Mouse (Mus musculus): Measurements from ENCODE around the gene Lclat1. TPM values are rescaled to one million over a fixed set of nuclear protein-coding genes. Genes with fewer than 3 reads are reported as not detected.
"Not testable (repeated sequence)": the region's sequence is repeated elsewhere in the genome, so short reads cannot be mapped to it uniquely, and the experiment has no call there.

Lclat1 gene
- polyA plus RNA-seq, 1 experiment, result 22.8 TPM

DNA sequence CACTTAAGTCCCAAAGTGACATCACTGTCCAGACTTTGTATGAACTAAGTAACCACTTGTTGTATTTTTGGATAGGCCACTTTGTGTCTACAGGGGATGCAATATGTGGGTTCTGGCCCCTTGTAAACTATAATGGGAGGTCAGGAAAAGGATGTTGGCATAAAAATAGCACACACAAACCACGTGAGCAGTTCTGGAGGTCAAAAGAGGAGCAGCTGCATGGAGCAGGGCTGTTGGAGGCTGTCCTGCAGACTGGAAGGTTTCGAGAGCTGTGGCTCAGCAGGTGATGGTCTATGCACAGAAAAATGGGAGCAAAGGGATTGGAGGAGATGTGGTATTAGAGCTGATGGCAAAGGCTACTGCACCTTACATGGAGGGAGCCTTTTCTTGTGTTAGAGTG lies 18.6 kb downstream of the Lclat1 start:
- DNase-seq, result no peak
- WGBS, result 25% methylated on average over 2 of the region's 2 CpGs
- TF ChIP-seq POLR2A (IDR thresholded peaks at IDR 0.05; ENCODE audit: borderline replicate concordance, extremely low read depth, low read depth, low read length) (no peak), CTCF (IDR thresholded peaks at IDR 0.05; ENCODE audit: insufficient read depth, low read length) (no peak)
- Histone ChIP-seq H3K4me3 (replicated peaks; ENCODE audit: extremely low read depth, low read depth, low read length) (no peak overlapping the region), H3K4me1 (ENCODE audit: control insufficient read depth, insufficient read depth, low read length) (peaks cover 4% of the 10 kb centered on the region; the same call in 1 of the 2 replicates)

DNA sequence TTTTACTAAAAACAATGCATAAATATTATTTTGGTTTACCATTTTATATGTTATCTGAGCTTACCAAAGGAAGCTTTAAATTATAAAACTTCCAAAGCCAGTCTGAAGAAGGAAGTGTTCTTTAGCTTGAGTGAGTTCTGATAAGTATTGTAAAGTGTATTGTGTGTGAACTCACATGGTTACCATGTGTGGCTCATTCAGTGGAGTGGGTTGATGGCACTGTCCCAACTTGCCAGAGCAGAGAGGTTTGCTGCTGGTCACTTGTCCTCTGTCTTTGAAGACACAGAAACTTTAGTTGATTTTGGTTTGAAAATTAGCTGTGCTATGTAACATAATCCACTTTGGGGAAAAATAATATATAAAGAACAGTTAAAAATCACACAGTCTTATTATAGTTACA lies 19.1 kb downstream of the Lclat1 start:
- peaks cover 4% of the 10 kb centered on the region; the same call in 1 of the 2 replicates for H3K4me1 ChIP-seq (ENCODE audit: control insufficient read depth, insufficient read depth, low read length)
- TF ChIP-seq CTCF (IDR thresholded peaks at IDR 0.05; ENCODE audit: insufficient read depth, low read length), result no peak
- TF ChIP-seq POLR2A (IDR thresholded peaks at IDR 0.05; ENCODE audit: borderline replicate concordance, extremely low read depth, low read depth, low read length), result no peak
- no peak overlapping the region for H3K4me3 ChIP-seq (replicated peaks; ENCODE audit: extremely low read depth, low read depth, low read length)
- no peak for DNase-seq

DNA sequence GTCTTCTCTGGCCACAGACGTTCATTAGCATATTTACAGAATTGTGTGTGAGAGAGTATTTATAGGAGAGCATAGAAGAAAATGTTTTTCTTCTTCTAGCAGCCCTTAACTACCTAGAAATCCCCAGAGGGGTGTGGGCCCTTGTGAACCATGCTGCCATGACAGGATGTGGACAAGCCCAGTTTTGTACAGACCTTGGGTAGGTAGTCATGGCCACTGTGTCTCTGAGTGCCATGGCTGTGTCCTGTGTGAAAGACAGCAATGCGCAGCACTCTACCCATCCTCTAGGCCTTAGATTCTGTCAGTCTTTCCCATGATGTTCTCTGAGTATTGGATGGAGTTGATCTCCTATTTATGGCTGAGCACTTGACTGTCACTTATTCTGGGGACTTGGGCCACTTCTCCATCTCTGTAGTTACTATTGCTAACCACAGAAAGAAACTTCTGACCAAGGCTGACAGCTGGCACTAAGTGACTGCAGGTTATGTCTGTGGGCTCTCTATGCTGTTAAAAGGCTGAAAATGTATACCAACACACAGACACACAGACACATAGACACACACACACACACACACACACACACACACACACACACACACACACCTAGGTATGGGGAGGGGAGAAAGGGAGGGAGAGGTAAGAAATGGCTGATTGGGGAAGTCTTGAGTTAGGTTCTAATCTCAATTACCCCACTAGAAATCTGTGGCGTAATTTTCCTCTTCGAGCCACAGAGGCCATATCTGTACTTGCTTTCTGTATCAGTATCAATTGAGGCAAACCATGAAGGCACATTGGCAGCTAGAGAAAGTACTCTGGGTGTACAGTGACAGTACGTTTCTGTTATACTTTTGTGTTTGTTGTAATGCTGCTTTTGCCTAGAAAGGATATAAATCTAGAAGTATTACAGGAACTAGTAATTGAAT lies 29.0 kb downstream of the Lclat1 start:
- no peak for DNase-seq
- H3K4me1 ChIP-seq (ENCODE audit: control insufficient read depth, insufficient read depth, low read length), result no peaks in the 10 kb centered on the region
- WGBS, result 86% methylated on average over 5 of the region's 5 CpGs
- no peak overlapping the region for H3K4me3 ChIP-seq (replicated peaks; ENCODE audit: extremely low read depth, low read depth, low read length)
- no peak for TF ChIP-seq CTCF (IDR thresholded peaks at IDR 0.05; ENCODE audit: insufficient read depth, low read length)
- no peak for TF ChIP-seq POLR2A (IDR thresholded peaks at IDR 0.05; ENCODE audit: borderline replicate concordance, extremely low read depth, low read depth, low read length)

DNA sequence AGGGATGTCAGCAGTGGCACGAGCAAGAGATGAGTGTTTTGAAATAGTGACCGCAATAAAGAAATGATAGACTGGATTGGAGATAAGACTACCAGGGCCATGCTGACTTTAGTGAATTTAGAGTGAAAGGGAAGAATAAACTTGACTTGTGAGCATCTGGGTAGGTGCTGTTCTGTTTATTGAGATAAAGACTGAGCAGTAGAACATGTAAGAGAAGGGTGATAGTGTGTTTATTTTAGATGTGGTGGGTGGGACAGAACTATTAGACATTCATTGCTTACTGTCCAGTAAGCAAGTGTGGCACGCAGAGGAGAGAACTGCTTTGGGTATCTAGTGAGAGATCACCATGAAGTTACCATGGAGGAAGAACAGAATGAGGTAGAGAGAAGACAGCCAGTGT lies 30.4 kb downstream of the Lclat1 start:
- no peak for DNase-seq
- Histone ChIP-seq H3K4me3 (replicated peaks; ENCODE audit: extremely low read depth, low read depth, low read length) (no peak overlapping the region), H3K4me1 (ENCODE audit: control insufficient read depth, insufficient read depth, low read length) (no peaks in the 10 kb centered on the region)
- TF ChIP-seq CTCF (IDR thresholded peaks at IDR 0.05; ENCODE audit: insufficient read depth, low read length), result no peak
- no peak for TF ChIP-seq POLR2A (IDR thresholded peaks at IDR 0.05; ENCODE audit: borderline replicate concordance, extremely low read depth, low read depth, low read length)
- WGBS, result 84% methylated on average over 3 of the region's 3 CpGs

DNA sequence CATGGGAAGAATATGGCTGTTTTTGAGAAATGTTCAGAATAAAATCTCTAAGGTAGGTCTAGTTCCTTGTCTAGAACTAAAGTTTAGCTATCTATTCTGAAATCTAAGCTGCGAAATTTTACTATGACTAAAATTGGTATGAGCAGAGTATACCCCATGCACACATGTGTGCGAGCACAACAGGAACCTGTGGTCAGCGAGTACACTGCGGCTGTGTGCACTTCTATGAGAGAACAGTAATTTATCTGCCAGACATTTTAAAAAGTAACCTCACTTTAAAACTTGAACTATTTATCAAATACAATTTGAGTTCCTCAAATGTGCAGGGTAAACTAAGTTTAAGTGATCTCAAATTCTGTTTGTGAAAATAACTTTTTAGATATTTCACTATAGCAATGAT lies 34.2 kb downstream of the Lclat1 start:
- no peak for DNase-seq
- TF ChIP-seq POLR2A (IDR thresholded peaks at IDR 0.05; ENCODE audit: borderline replicate concordance, extremely low read depth, low read depth, low read length) (no peak), CTCF (IDR thresholded peaks at IDR 0.05; ENCODE audit: insufficient read depth, low read length) (no peak)
- Histone ChIP-seq H3K4me1 (ENCODE audit: control insufficient read depth, insufficient read depth, low read length) (no peaks in the 10 kb centered on the region), H3K4me3 (replicated peaks; ENCODE audit: extremely low read depth, low read depth, low read length) (no peak overlapping the region)
- 59% methylated on average over 4 of the region's 4 CpGs for WGBS

DNA sequence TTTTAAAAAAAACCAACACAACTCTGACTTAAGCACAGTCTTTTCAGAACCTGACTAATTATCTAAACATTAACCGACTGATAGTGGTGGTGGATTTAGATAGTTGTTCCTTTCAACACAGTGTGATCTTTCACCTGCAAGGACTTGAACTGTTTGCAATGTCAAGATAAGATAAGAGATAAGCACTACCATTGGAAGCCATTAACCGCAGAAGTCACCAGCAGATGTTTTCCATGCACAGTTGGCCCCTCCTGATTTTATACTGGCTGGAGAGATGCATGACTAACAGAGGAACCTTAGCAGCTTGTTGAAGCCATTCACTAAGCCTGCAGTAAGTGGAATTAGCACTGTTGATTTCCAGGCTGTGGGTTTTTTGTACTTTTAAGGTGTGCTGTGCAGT lies 34.7 kb downstream of the Lclat1 start:
- no peak for TF ChIP-seq POLR2A (IDR thresholded peaks at IDR 0.05; ENCODE audit: borderline replicate concordance, extremely low read depth, low read depth, low read length)
- TF ChIP-seq CTCF (IDR thresholded peaks at IDR 0.05; ENCODE audit: insufficient read depth, low read length), result no peak
- 12% methylated on average over 2 of the region's 2 CpGs for WGBS
- no peak overlapping the region for H3K4me3 ChIP-seq (replicated peaks; ENCODE audit: extremely low read depth, low read depth, low read length)
- no peak for DNase-seq
- no peaks in the 10 kb centered on the region for H3K4me1 ChIP-seq (ENCODE audit: control insufficient read depth, insufficient read depth, low read length)

DNA sequence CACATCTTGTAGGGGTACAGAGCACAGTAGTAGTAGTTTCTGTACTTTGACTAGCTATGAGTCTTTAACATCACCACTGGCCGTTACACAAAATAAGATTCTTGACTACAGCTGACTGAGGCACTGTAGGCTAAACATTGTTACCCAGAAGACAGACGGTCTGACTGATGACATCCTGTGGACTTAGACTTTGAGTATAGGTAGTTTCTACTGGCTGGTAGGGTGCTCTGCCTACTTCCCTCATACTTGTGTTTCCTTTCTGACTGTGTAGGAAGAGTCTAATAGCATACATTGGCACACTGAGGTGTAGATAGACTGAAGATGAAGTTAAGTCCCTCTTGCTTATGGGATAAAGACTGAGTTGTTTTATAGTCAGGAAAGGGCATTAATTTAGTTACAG lies 37.6 kb downstream of the Lclat1 start:
- Histone ChIP-seq H3K4me3 (replicated peaks; ENCODE audit: extremely low read depth, low read depth, low read length) (no peak overlapping the region), H3K4me1 (ENCODE audit: control insufficient read depth, insufficient read depth, low read length) (no peaks in the 10 kb centered on the region)
- no peak for DNase-seq
- 84% methylated on average over 2 of the region's 2 CpGs for WGBS
- no peak for TF ChIP-seq POLR2A (IDR thresholded peaks at IDR 0.05; ENCODE audit: borderline replicate concordance, extremely low read depth, low read depth, low read length)
- TF ChIP-seq CTCF (IDR thresholded peaks at IDR 0.05; ENCODE audit: insufficient read depth, low read length), result no peak

DNA sequence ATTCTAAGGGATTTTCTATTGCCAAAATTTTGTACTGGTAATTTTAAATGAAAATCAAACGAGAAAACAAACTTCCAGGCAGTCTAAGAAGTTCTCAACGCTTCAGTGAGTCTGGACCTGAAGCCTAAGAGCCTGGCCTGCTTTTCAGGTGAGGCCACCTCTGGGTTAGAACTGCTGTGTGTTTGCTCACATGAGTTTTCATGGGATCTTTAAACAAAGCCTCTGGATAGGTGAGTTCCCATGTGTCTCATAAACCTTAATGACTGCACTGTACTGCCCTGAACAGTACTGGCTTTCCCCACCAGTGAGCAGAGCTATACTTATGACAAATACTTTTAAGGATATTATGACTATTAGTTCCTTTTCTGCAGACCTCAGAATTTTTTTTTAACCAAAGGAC lies 40.8 kb downstream of the Lclat1 start:
- DNase-seq, result no peak
- no peak overlapping the region for H3K4me3 ChIP-seq (replicated peaks; ENCODE audit: extremely low read depth, low read depth, low read length)

DNA sequence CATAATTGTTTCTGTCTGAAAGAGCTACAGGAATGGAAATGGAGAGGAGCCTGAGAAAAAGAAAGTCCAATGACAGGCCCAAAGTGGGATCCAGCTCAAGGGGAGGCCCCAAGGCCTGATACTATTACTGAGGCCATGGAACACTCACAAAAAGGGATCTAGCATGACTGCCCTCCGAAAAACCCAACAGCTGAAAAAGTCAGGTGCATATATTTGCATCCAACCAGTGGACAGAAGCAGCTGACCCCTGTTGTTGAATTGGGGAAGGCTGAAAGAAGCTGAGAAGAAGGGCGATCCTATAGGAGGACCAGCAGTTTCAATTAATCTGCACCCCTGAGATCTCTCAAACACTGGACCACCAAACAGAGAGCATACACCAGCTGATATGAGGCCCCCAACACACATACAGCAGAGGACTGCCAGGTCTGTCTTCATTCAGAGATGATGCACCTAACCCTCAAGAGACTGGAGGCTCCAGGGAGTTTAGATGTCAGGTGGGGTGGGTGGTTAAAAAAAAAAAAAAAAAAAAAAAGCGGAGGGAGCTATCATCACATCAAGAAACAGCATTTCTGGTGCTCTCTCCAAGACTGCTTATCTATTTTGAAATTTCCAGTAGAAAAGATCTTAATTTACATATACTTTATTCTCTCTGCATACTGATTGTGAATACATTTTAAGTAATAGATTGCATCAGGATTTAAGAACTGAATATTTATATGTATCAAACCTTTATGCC lies 45.2 kb downstream of the Lclat1 start:
- 91% methylated on average over 3 of the region's 3 CpGs for WGBS
- H3K4me3 ChIP-seq (replicated peaks; ENCODE audit: extremely low read depth, low read depth, low read length); DNase-seq; H3K4me1 ChIP-seq (ENCODE audit: control insufficient read depth, insufficient read depth, low read length): not testable (repeated sequence)

More for the DNA sequence above, 40.8 kb downstream of the Lclat1 start:
- WGBS, result 78% methylated on average over 2 of the region's 2 CpGs
- TF ChIP-seq POLR2A (IDR thresholded peaks at IDR 0.05; ENCODE audit: borderline replicate concordance, extremely low read depth, low read depth, low read length) (no peak), CTCF (IDR thresholded peaks at IDR 0.05; ENCODE audit: insufficient read depth, low read length) (no peak)
- H3K4me1 ChIP-seq (ENCODE audit: control insufficient read depth, insufficient read depth, low read length), result no peaks in the 10 kb centered on the region

DNA sequence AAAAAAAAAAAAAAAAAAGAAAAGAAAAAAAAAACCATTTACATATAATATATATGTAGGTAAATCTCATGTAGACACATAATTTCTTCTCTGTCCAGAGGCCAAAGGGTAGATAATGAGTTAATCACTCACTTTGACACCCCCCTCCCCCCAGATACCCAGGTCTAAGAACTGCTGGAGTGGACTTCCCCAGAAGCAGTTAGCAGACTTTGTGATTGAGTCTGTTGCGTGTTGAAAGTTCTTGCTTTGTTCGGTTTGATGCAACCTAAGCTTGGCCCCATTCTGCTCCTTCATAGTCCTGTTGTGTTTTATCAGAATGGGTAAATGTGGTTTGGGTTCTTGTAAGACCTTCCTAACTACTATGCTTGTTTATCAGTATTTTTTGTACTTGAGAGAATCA lies 45.9 kb downstream of the Lclat1 start:
- no peak for DNase-seq
- no peak for TF ChIP-seq POLR2A (IDR thresholded peaks at IDR 0.05; ENCODE audit: borderline replicate concordance, extremely low read depth, low read depth, low read length)
- TF ChIP-seq CTCF (IDR thresholded peaks at IDR 0.05; ENCODE audit: insufficient read depth, low read length), result no peak

More for the DNA sequence above, 45.9 kb downstream of the Lclat1 start:
- H3K4me1 ChIP-seq (ENCODE audit: control insufficient read depth, insufficient read depth, low read length), result no peaks in the 10 kb centered on the region
- 89% methylated on average over 2 of the region's 2 CpGs for WGBS
- H3K4me3 ChIP-seq (replicated peaks; ENCODE audit: extremely low read depth, low read depth, low read length), result no peak overlapping the region
